Mouse (Mus musculus) kidney, embryonic 16.5 days (tissue): ENCODE data around the gene Abhd14a. TPM values are rescaled to one million over a fixed set of nuclear protein-coding genes. Genes with fewer than 3 reads are reported as not detected.
A peak's percentile ranks its signal among the peaks of the same experiment; 100 is the strongest.

Experiments
- ATAC-seq: fragments of 200-750 bp; cut with Nextera tagmentation; 2 replicates; pipeline ENCODE4 v1.8.0; 2017; ENCODE audit warnings: moderate TSS enrichment; ENCODE audit not compliant: low FRiP score, low TSS enrichment
- H3K27ac ChIP-seq: fragments of 300-500 bp; sonication (generic); 2 replicates; pipeline ENCODE4 v1.5.1; 2014; ENCODE audit warnings: low read length
- H3K27me3 ChIP-seq: fragments of 300-500 bp; sonication (generic); 2 replicates; pipeline ENCODE4 v1.6.1; 2014; ENCODE audit warnings: low read length, control low read depth, mixed read lengths; ENCODE audit not compliant: insufficient read depth
- H3K36me3 ChIP-seq: fragments of 300-500 bp; sonication (generic); 2 replicates; pipeline ENCODE4 v1.6.1; 2014; ENCODE audit warnings: low read length, control low read depth, mixed read lengths; ENCODE audit not compliant: insufficient read depth
- H3K4me1 ChIP-seq: fragments of 300-500 bp; sonication (generic); 2 replicates; pipeline ENCODE4 v1.6.1; 2014; ENCODE audit warnings: low read length, control low read depth, mixed read lengths; ENCODE audit not compliant: insufficient read depth
- H3K4me2 ChIP-seq: fragments of 300-500 bp; sonication (generic); replicated peaks from 2 replicates; pipeline ENCODE4 v1.6.1; 2014; ENCODE audit warnings: low read depth, low read length
- H3K4me3 ChIP-seq: fragments of 300-500 bp; sonication (generic); 2 replicates; pipeline ENCODE4 v1.5.1; 2014; ENCODE audit warnings: mild to moderate bottlenecking, low read length
- H3K9ac ChIP-seq: fragments of 300-500 bp; sonication (generic); replicated peaks from 2 replicates; pipeline ENCODE4 v1.6.1; 2014; ENCODE audit warnings: low read length
- H3K9me3 ChIP-seq: fragments of 300-500 bp; sonication (generic); 2 replicates; pipeline ENCODE4 v1.6.1; 2016; ENCODE audit warnings: low read length, control low read depth
- WGBS: fragments of 180-500 bp; shearing (Covaris S2); extraction: QIAGEN DNeasy Blood & Tissue Kit; methylation state at CpG from one replicate; pipeline ENCODE4 v1.1.7; 2014; 5-methylcytosine and 5-hydroxymethylcytosine counted together
- polyA plus RNA-seq: library from polyadenylated mRNA; unstranded; fragments of >200 nt; fragmentation: Nextera tagmentation; extraction: Ambion mirVana; gene quantifications from 2 replicates; pipeline ENCODE4 v1.2.1, GENCODE M21; 2015

Gene Abhd14a
- polyA plus RNA-seq, 1 experiment from 2014 or later, result 70.3 TPM

- H3K4me3 ChIP-seq, result peak overlapping the region; percentile 25
- no peaks in the 10 kb centered on the region for H3K36me3 ChIP-seq
- no peak overlapping the region for H3K27ac ChIP-seq
- H3K4me2 ChIP-seq, result peak overlapping the region; percentile 49
- no peaks in the 10 kb centered on the region for H3K9me3 ChIP-seq
- peak; percentile 82 for ATAC-seq
- 0% methylated on average over 3 of the region's 3 CpGs for whole genome bisulfite sequencing
- H3K27me3 ChIP-seq, result peaks cover 3% of the 10 kb centered on the region; the same call in 1 of the 2 replicates
- peaks cover 35% of the 10 kb centered on the region for H3K4me1 ChIP-seq
- peak overlapping the region; percentile 32 for H3K9ac ChIP-seq
Measured at GRCm38 (mm10) chr9:106421865-106422160, 25.7 kb downstream of the Abhd14a start.

- no peaks in the 10 kb centered on the region for H3K36me3 ChIP-seq
- peaks cover 3% of the 10 kb centered on the region; the same call in 1 of the 2 replicates for H3K27me3 ChIP-seq
- H3K9me3 ChIP-seq, result no peaks in the 10 kb centered on the region
- peak overlapping the region; percentile 25 for H3K4me3 ChIP-seq
- ATAC-seq, result peak; percentile 53
- peak overlapping the region; percentile 49 for H3K4me2 ChIP-seq
- H3K9ac ChIP-seq, result peak overlapping the region; percentile 45
- WGBS, result 8% methylated on average over 18 of the region's 18 CpGs
- peak overlapping the region; percentile 17 for H3K27ac ChIP-seq
- peaks cover 35% of the 10 kb centered on the region for H3K4me1 ChIP-seq
Measured at GRCm38 (mm10) chr9:106421033-106421864, 26.2 kb downstream of the Abhd14a start.

- peaks cover 3% of the 10 kb centered on the region; the same call in 1 of the 2 replicates for H3K27me3 ChIP-seq
- H3K9me3 ChIP-seq, result no peaks in the 10 kb centered on the region
- H3K4me2 ChIP-seq, result peak overlapping the region; percentile 49
- H3K4me1 ChIP-seq, result peaks cover 35% of the 10 kb centered on the region
- peak overlapping the region; percentile 17 for H3K27ac ChIP-seq
- H3K9ac ChIP-seq, result peak overlapping the region; percentile 45
- ATAC-seq, result no peak
- H3K36me3 ChIP-seq, result no peaks in the 10 kb centered on the region
- no peak overlapping the region for H3K4me3 ChIP-seq
- WGBS, result 0% methylated on average over 2 of the region's 2 CpGs
Measured at GRCm38 (mm10) chr9:106420608-106421007, 26.9 kb downstream of the Abhd14a start.

GRCm38 (mm10) chr9:106417841-106418625 lies 29.4 kb downstream of the Abhd14a start:
- Histone ChIP-seq H3K4me1 (peaks cover 35% of the 10 kb centered on the region), H3K27me3 (peaks cover 3% of the 10 kb centered on the region; the same call in 1 of the 2 replicates), H3K9me3 (no peaks in the 10 kb centered on the region), H3K4me3 (peak overlapping the region; percentile 29), H3K36me3 (no peaks in the 10 kb centered on the region), H3K9ac (peak overlapping the region; percentile 60), H3K27ac (no peak overlapping the region), H3K4me2 (peak overlapping the region; percentile 58)
- ATAC-seq, result peak; percentile 47
- WGBS, result 14% methylated on average over 29 of the region's 29 CpGs

- WGBS, result 81% methylated on average over 6 of the region's 6 CpGs
- Histone ChIP-seq H3K4me1 (peaks cover 35% of the 10 kb centered on the region), H3K36me3 (no peaks in the 10 kb centered on the region), H3K9ac (no peak overlapping the region), H3K4me2 (no peak overlapping the region), H3K27ac (no peak overlapping the region), H3K4me3 (no peak overlapping the region), H3K27me3 (peaks cover 3% of the 10 kb centered on the region; the same call in 1 of the 2 replicates), H3K9me3 (no peaks in the 10 kb centered on the region)
- ATAC-seq, result no peak
Measured at GRCm38 (mm10) chr9:106416826-106417225, 30.7 kb downstream of the Abhd14a start.

GRCm38 (mm10) chr9:106413606-106414005 lies 33.9 kb downstream of the Abhd14a start:
- H3K4me3 ChIP-seq, result no peak overlapping the region
- no peaks in the 10 kb centered on the region for H3K36me3 ChIP-seq
- peaks cover 15% of the 10 kb centered on the region for H3K4me1 ChIP-seq
- no peak for ATAC-seq
- no peaks in the 10 kb centered on the region for H3K27me3 ChIP-seq
- no peak overlapping the region for H3K9ac ChIP-seq
- 58% methylated on average over 5 of the region's 5 CpGs for WGBS
- no peak overlapping the region for H3K27ac ChIP-seq
- H3K4me2 ChIP-seq, result no peak overlapping the region
- no peaks in the 10 kb centered on the region for H3K9me3 ChIP-seq

- H3K9ac ChIP-seq, result no peak overlapping the region
- H3K36me3 ChIP-seq, result no peaks in the 10 kb centered on the region
- H3K4me3 ChIP-seq, result no peak overlapping the region
- H3K27me3 ChIP-seq, result no peaks in the 10 kb centered on the region
- no peak overlapping the region for H3K27ac ChIP-seq
- no peak overlapping the region for H3K4me2 ChIP-seq
- no peak for ATAC-seq
- H3K4me1 ChIP-seq, result 0 out of 2 replicates have a peak, but pooled peaks cover 4% of the 10 kb centered on the region
- 50% methylated on average over 3 of the region's 3 CpGs for WGBS
- no peaks in the 10 kb centered on the region for H3K9me3 ChIP-seq
Measured at GRCm38 (mm10) chr9:106412210-106412609, 35.3 kb downstream of the Abhd14a start.

- Histone ChIP-seq H3K27me3 (no peaks in the 10 kb centered on the region), H3K27ac (no peak overlapping the region), H3K9me3 (no peaks in the 10 kb centered on the region), H3K4me3 (no peak overlapping the region), H3K4me2 (no peak overlapping the region), H3K36me3 (no peaks in the 10 kb centered on the region), H3K9ac (no peak overlapping the region), H3K4me1 (peaks cover 7% of the 10 kb centered on the region; the same call in 1 of the 2 replicates)
- whole genome bisulfite sequencing, result 34% methylated on average over 6 of the region's 6 CpGs
- no peak for ATAC-seq
Measured at GRCm38 (mm10) chr9:106411729-106412128, 35.7 kb downstream of the Abhd14a start.

GRCm38 (mm10) chr9:106411091-106411594 lies 36.3 kb downstream of the Abhd14a start:
- no peak overlapping the region for H3K9ac ChIP-seq
- 58% methylated on average over 9 of the region's 9 CpGs for WGBS

More at GRCm38 (mm10) chr9:106411091-106411594, 36.3 kb downstream of the Abhd14a start:
- H3K36me3 ChIP-seq, result no peaks in the 10 kb centered on the region
- H3K4me1 ChIP-seq, result peaks cover 13% of the 10 kb centered on the region
- H3K4me2 ChIP-seq, result no peak overlapping the region
- no peaks in the 10 kb centered on the region for H3K27me3 ChIP-seq
- no peak for ATAC-seq
- no peaks in the 10 kb centered on the region for H3K9me3 ChIP-seq
- no peak overlapping the region for H3K4me3 ChIP-seq
- H3K27ac ChIP-seq, result no peak overlapping the region
